Mouse (Mus musculus) neural tube, embryonic 15.5 days (tissue): ENCODE data around the gene Lmbrd1. TPM values are rescaled to one million over a fixed set of nuclear protein-coding genes. Genes with fewer than 3 reads are reported as not detected.

Experiments
- ATAC-seq: fragments of 200-750 bp; cut with Nextera tagmentation; 2 replicates; pipeline ENCODE4 v1.8.0; 2017; ENCODE audit warnings: mild to moderate bottlenecking, moderate TSS enrichment, moderate library complexity; ENCODE audit not compliant: low FRiP score
- H3K27ac ChIP-seq: fragments of 300-500 bp; sonication (generic); replicated peaks from 2 replicates; pipeline ENCODE4 v1.5.1; 2015; ENCODE audit warnings: mild to moderate bottlenecking, inconsistent platforms
- H3K27me3 ChIP-seq: fragments of 300-500 bp; sonication (generic); replicated peaks from 2 replicates; pipeline ENCODE4 v1.6.1; 2015; ENCODE audit warnings: inconsistent platforms
- H3K36me3 ChIP-seq: fragments of 300-500 bp; sonication (generic); 2 replicates; pipeline ENCODE4 v1.6.1; 2015; ENCODE audit warnings: inconsistent platforms
- H3K4me1 ChIP-seq: fragments of 300-500 bp; sonication (generic); 2 replicates; pipeline ENCODE4 v1.6.1; 2015; ENCODE audit warnings: inconsistent platforms
- H3K4me2 ChIP-seq: fragments of 300-500 bp; sonication (generic); 2 replicates; pipeline ENCODE4 v1.6.1; 2015; ENCODE audit warnings: inconsistent platforms, mild to moderate bottlenecking, moderate library complexity
- H3K4me3 ChIP-seq: fragments of 300-500 bp; sonication (generic); replicated peaks from 2 replicates; pipeline ENCODE4 v1.5.1; 2015; ENCODE audit warnings: mild to moderate bottlenecking, inconsistent platforms
- H3K9ac ChIP-seq: fragments of 300-500 bp; sonication (generic); replicated peaks from 2 replicates; pipeline ENCODE4 v1.6.1; 2015; ENCODE audit warnings: mild to moderate bottlenecking, inconsistent platforms
- H3K9me3 ChIP-seq: fragments of 300-500 bp; sonication (generic); replicated peaks from 2 replicates; pipeline ENCODE4 v1.6.1; 2016; ENCODE audit warnings: inconsistent platforms
- WGBS: fragments of 180-500 bp; shearing (Covaris S2); methylation state at CpG from one replicate; pipeline ENCODE4 v1.1.7; 2015; ENCODE audit warnings: mixed read lengths; 5-methylcytosine and 5-hydroxymethylcytosine counted together
- polyA plus RNA-seq: library from polyadenylated mRNA; unstranded; fragments of >200 nt; fragmentation: Nextera tagmentation; extraction: Ambion mirVana; gene quantifications from 2 replicates; pipeline ENCODE4 v1.2.1, GENCODE M21; 2015

Lmbrd1 gene
- polyA plus RNA-seq, 1 experiment from 2014 or later = 49.7 TPM

GRCm38 (mm10) chr1:24683947-24684346 lies 5.5 kb downstream of the Lmbrd1 start:
- Histone ChIP-seq H3K27ac (no peak overlapping the region), H3K27me3 (no peaks in the 10 kb centered on the region), H3K36me3 (0 out of 2 replicates have a peak, but pooled peaks cover 9% of the 10 kb centered on the region), H3K4me1 (peaks cover 14% of the 10 kb centered on the region), H3K4me2 (no peak overlapping the region), H3K9ac (no peak overlapping the region), H3K9me3 (no peaks in the 10 kb centered on the region), H3K4me3 (no peak overlapping the region)
- 97% methylated on average over 1 of the region's 1 CpGs for WGBS
- ATAC-seq = peak; percentile 95

GRCm38 (mm10) chr1:24685606-24686005 lies 7.2 kb downstream of the Lmbrd1 start:
- H3K27me3 ChIP-seq = no peaks in the 10 kb centered on the region
- 0 out of 2 replicates have a peak, but pooled peaks cover 3% of the 10 kb centered on the region for H3K4me1 ChIP-seq
- H3K36me3 ChIP-seq = 0 out of 2 replicates have a peak, but pooled peaks cover 9% of the 10 kb centered on the region
- 96% methylated on average over 7 of the region's 7 CpGs for WGBS
- H3K9me3 ChIP-seq = no peaks in the 10 kb centered on the region
- H3K4me3 ChIP-seq = no peak overlapping the region
- no peak for ATAC-seq
- H3K9ac ChIP-seq = no peak overlapping the region
- no peak overlapping the region for H3K27ac ChIP-seq
- no peak overlapping the region for H3K4me2 ChIP-seq

GRCm38 (mm10) chr1:24686235-24687021 lies 8.0 kb downstream of the Lmbrd1 start:
- H3K36me3 ChIP-seq = 0 out of 2 replicates have a peak, but pooled peaks cover 9% of the 10 kb centered on the region
- H3K27me3 ChIP-seq = no peaks in the 10 kb centered on the region
- no peak overlapping the region for H3K27ac ChIP-seq
- H3K4me1 ChIP-seq = no peaks in the 10 kb centered on the region
- H3K9ac ChIP-seq = no peak overlapping the region
- H3K4me2 ChIP-seq = no peak overlapping the region
- H3K9me3 ChIP-seq = no peaks in the 10 kb centered on the region
- ATAC-seq = no peak
- H3K4me3 ChIP-seq = no peak overlapping the region
- 92% methylated on average over 4 of the region's 4 CpGs for WGBS

GRCm38 (mm10) chr1:24697677-24698076 lies 19.2 kb downstream of the Lmbrd1 start:
- Histone ChIP-seq H3K27me3 (no peaks in the 10 kb centered on the region), H3K4me3 (no peak overlapping the region), H3K4me1 (0 out of 2 replicates have a peak, but pooled peaks cover 2% of the 10 kb centered on the region), H3K27ac (no peak overlapping the region), H3K4me2 (no peak overlapping the region), H3K36me3 (peaks cover 11% of the 10 kb centered on the region; the same call in 1 of the 2 replicates), H3K9ac (no peak overlapping the region), H3K9me3 (no peaks in the 10 kb centered on the region)
- ATAC-seq = no peak
- WGBS = 82% methylated on average over 3 of the region's 3 CpGs

GRCm38 (mm10) chr1:24698146-24698880 lies 19.9 kb downstream of the Lmbrd1 start:
- Histone ChIP-seq H3K9me3 (no peaks in the 10 kb centered on the region), H3K27ac (no peak overlapping the region), H3K9ac (no peak overlapping the region), H3K4me3 (no peak overlapping the region), H3K4me1 (0 out of 2 replicates have a peak, but pooled peaks cover 3% of the 10 kb centered on the region), H3K36me3 (peaks cover 5% of the 10 kb centered on the region; the same call in 1 of the 2 replicates), H3K4me2 (no peak overlapping the region), H3K27me3 (no peaks in the 10 kb centered on the region)
- WGBS = 68% methylated on average over 9 of the region's 9 CpGs
- ATAC-seq = no peak

- WGBS = 30% methylated on average over 9 of the region's 9 CpGs
- Histone ChIP-seq H3K4me1 (0 out of 2 replicates have a peak, but pooled peaks cover 3% of the 10 kb centered on the region), H3K9ac (no peak overlapping the region), H3K36me3 (peaks cover 4% of the 10 kb centered on the region; the same call in 1 of the 2 replicates), H3K4me3 (no peak overlapping the region), H3K4me2 (no peak overlapping the region), H3K27me3 (no peaks in the 10 kb centered on the region), H3K9me3 (no peaks in the 10 kb centered on the region), H3K27ac (no peak overlapping the region)
- no peak for ATAC-seq
Measured at GRCm38 (mm10) chr1:24699320-24699719, 20.9 kb downstream of the Lmbrd1 start.

GRCm38 (mm10) chr1:24700241-24700640 lies 21.8 kb downstream of the Lmbrd1 start:
- 93% methylated on average over 5 of the region's 5 CpGs for WGBS
- H3K36me3 ChIP-seq = peaks cover 5% of the 10 kb centered on the region; the same call in 1 of the 2 replicates
- ATAC-seq = no peak
- H3K9me3 ChIP-seq = no peaks in the 10 kb centered on the region
- no peak overlapping the region for H3K4me3 ChIP-seq
- 0 out of 2 replicates have a peak, but pooled peaks cover 3% of the 10 kb centered on the region for H3K4me1 ChIP-seq
- no peak overlapping the region for H3K9ac ChIP-seq
- no peak overlapping the region for H3K27ac ChIP-seq
- no peak overlapping the region for H3K4me2 ChIP-seq
- H3K27me3 ChIP-seq = no peaks in the 10 kb centered on the region

GRCm38 (mm10) chr1:24703821-24704220 lies 25.4 kb downstream of the Lmbrd1 start:
- 86% methylated on average over 6 of the region's 6 CpGs for WGBS
- no peak for ATAC-seq
- Histone ChIP-seq H3K4me1 (0 out of 2 replicates have a peak, but pooled peaks cover 3% of the 10 kb centered on the region), H3K9ac (no peak overlapping the region), H3K36me3 (peaks cover 19% of the 10 kb centered on the region; the same call in 1 of the 2 replicates), H3K27me3 (no peaks in the 10 kb centered on the region), H3K4me2 (no peak overlapping the region), H3K9me3 (no peaks in the 10 kb centered on the region), H3K27ac (no peak overlapping the region), H3K4me3 (no peak overlapping the region)

- Histone ChIP-seq H3K9me3 (no peaks in the 10 kb centered on the region), H3K4me1 (no peaks in the 10 kb centered on the region), H3K27ac (no peak overlapping the region), H3K4me3 (no peak overlapping the region), H3K27me3 (no peaks in the 10 kb centered on the region), H3K9ac (no peak overlapping the region), H3K4me2 (no peak overlapping the region), H3K36me3 (peaks cover 21% of the 10 kb centered on the region)
- WGBS = 91% methylated on average over 4 of the region's 4 CpGs
- ATAC-seq = no peak
Measured at GRCm38 (mm10) chr1:24716301-24716700, 37.9 kb downstream of the Lmbrd1 start.

- no peak overlapping the region for H3K4me3 ChIP-seq
- H3K4me2 ChIP-seq = no peak overlapping the region
- no peaks in the 10 kb centered on the region for H3K9me3 ChIP-seq
- H3K9ac ChIP-seq = no peak overlapping the region
- ATAC-seq = no peak
- H3K27me3 ChIP-seq = no peaks in the 10 kb centered on the region
- WGBS = 60% methylated on average over 3 of the region's 3 CpGs
- H3K27ac ChIP-seq = no peak overlapping the region
- peaks cover 21% of the 10 kb centered on the region for H3K36me3 ChIP-seq
- no peaks in the 10 kb centered on the region for H3K4me1 ChIP-seq
Measured at GRCm38 (mm10) chr1:24719621-24720020, 41.2 kb downstream of the Lmbrd1 start.

GRCm38 (mm10) chr1:24720209-24720608 lies 41.8 kb downstream of the Lmbrd1 start:
- WGBS = 74% methylated on average over 1 of the region's 1 CpGs
- Histone ChIP-seq H3K27me3 (no peaks in the 10 kb centered on the region), H3K9ac (no peak overlapping the region), H3K36me3 (peaks cover 15% of the 10 kb centered on the region), H3K27ac (no peak overlapping the region), H3K4me3 (no peak overlapping the region), H3K9me3 (no peaks in the 10 kb centered on the region), H3K4me1 (no peaks in the 10 kb centered on the region), H3K4me2 (no peak overlapping the region)
- no peak for ATAC-seq
